Mouse (Mus musculus) liver, embryonic 14.5 days (tissue): Measurements from ENCODE around the gene Tnfrsf1b.

Experiments
- CTCF ChIP-seq: IDR thresholded peaks from 2 replicates; pipeline ENCODE4 v1.5.1; 2016; ENCODE audit warnings: antibody characterized with exemption, low read depth, control low read depth
- EP300 ChIP-seq: IDR thresholded peaks from 2 replicates; pipeline ENCODE4 v1.6.1; 2016; ENCODE audit warnings: antibody characterized with exemption, low read depth

DNA sequence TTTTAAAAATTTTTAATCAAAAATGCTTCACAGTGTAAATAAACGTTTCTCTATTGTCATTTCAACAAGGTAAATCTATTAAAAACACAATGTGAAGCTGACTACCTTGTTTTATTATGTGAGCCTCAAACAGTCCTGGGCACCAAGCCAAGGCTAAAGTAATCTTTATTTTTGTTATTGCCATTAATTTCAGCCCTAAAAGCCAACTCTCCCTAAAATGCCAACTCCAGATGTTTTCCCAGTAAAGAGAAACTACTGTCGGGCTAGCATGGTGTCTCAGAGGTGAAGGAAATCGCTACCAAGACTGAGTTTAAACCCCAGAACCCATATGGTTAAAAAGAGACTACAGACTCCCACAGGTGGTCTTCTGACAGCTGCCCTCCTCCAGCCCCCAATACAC lies 53.3 kb downstream of the Tnfrsf1b start:
- TF ChIP-seq EP300 (no peak), CTCF (no peak)
